Mouse (Mus musculus): ENCODE data around the gene Gm48551.

Gene Gm48551

GRCm38 (mm10) chr10:81419111-81419928 is 35.1 kb downstream of the Gm48551 start:
- DNase-seq = peak; percentile 4

GRCm38 (mm10) chr10:81420191-81420767 is 36.0 kb downstream of the Gm48551 start:
- peak; percentile 8 for DNase-seq

- no peak for DNase-seq
Measured at GRCm38 (mm10) chr10:81421041-81421796, 37.0 kb downstream of the Gm48551 start.

- DNase-seq = no peak
Measured at GRCm38 (mm10) chr10:81421797-81422100, 37.5 kb downstream of the Gm48551 start.

DNA sequence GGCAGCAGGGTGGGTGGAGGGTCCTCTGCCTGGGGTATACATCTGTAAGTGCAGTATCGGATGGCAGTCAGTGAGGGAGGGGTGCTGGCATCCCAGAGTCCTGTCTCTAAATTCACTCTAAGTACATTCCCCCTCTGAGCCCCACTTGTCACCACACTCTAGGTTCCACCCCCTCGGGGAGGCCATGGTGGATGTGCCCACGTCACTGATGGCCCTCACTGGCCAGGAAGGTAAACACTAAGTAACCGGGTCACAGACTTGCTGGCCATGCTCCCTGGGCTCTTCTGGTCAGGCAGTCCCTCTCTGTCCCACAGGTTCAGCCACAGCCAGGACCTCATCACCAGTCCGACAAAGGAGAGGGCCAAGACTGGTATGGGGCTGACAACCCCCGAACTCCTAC is 37.9 kb downstream of the Gm48551 start:
- peak; percentile 4 for DNase-seq

DNA sequence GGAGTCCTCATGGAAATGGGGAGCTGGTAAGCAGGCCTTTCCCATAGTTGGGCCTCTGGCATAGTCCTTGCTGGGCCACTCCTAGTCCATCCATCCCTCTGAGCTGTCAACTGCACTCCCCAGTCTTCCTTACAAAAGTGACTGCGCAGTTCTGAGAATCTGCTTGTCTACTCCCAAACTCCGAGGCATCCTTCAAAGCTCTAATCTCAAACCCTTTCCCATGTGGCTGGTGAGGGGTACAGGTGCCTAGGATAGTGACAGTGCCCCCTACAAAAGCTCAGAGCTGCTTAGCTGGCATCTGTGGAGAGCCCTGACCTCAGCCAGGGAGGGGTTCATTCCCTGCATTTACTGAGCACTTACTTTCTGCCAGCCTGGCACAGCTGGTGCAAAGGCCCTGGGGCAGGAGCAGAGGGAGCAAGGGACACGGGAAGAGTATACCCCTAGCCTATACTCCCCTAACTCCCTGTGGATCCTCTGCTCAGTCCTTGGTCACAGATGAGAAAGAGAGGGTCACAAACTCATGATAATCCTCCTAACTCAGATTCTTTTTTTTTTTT is 38.5 kb downstream of the Gm48551 start:
- no peak for DNase-seq

GRCm38 (mm10) chr10:81423476-81424245 is 39.4 kb downstream of the Gm48551 start:
- DNase-seq = no peak

DNA sequence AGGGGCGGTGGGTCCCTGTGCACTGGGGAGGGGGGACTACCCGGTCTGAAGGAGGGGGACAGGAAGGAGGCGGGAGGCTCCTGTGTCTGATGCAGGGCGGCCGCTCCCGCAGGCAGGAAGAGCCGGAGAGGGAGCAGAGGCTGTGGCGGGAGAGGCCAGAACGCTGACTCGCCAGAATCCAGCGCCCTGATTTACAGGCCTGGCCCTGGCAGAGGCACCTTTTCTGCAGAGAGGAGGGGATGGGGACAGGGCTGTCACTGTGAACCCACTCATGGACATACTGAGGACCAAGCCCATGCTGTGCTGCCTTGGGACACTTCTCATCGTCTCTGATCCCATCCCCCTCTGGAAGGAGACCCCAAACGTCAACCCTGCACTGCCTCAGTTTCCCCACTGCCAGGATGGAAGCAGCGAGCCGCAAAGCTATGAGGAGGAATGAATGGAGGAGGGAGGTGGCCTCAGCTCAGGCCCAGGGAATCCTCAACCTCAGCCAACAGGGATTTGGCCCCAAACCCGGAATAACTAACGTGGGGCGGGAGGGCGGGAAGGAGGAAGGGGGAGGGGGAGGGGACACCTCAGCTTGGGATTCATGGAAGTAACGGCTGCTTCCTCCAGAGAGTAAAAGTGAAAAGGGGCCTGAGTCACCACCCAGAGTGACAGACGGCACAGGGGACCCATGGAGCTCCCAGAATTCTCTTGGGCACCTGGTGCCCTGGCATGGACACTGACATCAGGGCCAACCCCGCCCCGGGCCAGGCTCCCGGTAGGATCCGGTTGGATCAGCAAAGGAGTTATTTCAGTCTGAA is 40.2 kb downstream of the Gm48551 start:
- peak; percentile 36 for DNase-seq

DNA sequence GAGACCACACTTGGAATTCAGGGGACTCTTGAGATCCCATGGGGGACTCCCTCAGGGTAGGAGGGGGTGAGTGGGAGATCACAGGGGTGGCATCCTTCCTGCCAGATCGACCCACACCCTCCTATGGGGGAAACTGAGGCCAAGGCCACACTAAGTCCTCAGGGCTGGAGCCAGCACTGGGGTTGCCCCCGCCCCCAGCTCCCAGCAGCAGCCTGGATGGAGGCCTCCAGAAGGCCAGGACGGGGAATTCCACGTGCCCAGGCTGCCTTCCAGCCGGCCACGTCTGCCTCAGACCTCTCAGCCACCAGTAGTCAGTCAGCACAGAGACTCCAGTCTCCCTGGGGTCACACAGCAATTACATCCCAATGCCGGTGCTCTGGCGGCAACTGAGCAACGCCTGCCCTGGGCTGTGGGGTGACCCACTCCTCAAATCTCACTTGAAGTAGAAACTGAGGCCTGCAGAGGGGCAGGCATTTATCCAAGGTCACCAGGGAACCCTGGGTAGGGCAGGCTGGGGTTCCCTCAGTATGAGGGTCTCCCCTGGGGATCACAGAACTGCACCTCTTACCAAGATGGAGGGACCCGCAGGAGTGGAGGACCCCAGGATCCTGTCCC is 41.1 kb downstream of the Gm48551 start:
- DNase-seq = peak; percentile 28

DNA sequence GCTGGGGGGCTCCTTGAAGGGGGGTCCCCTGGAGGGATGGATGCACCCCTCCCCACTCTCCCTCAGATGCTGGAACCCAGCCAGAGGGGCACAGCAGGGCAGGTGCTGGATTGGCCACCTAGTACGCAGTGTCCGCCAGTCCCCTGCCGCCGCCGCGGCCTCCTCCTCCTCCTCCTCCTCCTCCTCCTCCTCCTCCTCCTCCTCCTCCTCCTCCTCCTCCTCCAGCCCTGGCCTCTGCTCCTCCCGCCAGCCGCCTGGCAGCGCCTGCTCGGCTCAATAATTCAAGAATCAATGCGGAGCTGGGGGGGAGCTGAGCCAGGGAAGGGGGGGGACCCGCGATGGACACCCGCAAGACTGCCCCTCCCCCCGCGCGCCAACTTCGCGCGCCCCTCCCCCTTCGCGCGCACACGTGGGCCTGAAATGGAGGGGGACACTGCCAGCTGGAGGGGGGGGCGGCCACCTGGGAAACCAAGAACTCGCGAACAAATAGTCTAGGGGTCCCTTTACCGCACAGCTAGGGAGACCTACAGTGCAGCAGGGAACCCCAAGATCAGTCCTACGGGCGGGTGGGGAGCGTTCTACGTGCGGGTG is 41.9 kb downstream of the Gm48551 start:
- DNase-seq = peak; percentile 49

- peak; percentile 67 for DNase-seq
Measured at GRCm38 (mm10) chr10:81426897-81427296, 42.6 kb downstream of the Gm48551 start.

DNA sequence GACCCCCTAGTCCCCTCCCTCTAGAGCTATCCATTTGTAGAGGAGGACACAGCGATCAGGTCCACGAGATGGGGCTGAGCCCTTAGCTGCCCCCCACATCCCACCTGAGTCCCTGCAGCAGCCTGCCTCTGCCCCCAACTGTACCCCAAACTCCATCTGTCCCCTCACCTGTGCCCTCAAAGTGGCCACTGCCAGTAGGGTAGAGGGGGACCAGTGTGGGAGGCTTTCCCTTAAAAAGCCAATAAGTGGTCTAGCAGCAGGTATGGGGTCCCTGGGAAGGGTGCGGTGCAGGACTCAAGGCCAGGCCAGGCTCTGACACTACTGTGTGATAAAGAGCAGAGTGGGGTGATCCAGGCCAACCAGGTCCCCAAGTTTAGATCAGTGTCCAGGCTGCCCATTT is 43.1 kb downstream of the Gm48551 start:
- no peak for DNase-seq

GRCm38 (mm10) chr10:81427804-81428506 is 43.7 kb downstream of the Gm48551 start:
- DNase-seq = peak; percentile 6

DNA sequence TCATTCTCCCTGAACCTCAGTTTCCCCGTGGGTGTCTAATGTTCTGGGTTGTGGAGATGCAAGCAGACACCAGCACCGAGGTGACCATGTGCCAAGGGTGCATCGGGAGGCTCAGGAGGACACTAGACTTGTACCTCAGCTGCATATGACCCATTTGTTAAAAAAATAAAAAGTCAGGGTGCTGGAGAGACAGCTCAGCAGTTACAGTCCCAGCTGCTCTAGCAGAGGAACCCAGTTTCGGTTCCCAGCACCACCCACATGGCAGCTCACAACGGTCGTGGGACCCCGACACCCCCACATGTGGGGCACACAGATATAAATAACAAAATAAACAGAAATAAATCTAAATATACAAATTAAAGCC is 44.2 kb downstream of the Gm48551 start:
- no peak for DNase-seq

DNA sequence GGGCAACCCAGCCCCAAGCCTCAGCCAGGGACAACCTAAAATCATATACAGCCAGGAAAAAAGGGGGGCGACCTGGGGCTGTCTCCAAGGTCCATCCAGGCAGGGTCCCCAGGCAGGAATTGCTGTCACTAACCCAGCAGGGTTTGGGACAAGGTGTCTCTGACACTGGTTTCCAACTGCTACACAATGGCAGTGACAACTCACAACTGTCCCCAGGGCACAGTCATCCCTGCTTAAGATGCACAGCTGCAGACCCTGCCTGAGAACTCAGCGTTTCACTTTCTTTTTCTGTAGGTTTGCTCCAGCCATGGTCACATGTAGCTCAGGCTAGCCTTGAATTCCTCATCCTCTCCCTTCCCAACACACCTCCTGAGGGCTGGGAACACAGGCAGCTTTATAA is 44.8 kb downstream of the Gm48551 start:
- peak; percentile 8 for DNase-seq

DNA sequence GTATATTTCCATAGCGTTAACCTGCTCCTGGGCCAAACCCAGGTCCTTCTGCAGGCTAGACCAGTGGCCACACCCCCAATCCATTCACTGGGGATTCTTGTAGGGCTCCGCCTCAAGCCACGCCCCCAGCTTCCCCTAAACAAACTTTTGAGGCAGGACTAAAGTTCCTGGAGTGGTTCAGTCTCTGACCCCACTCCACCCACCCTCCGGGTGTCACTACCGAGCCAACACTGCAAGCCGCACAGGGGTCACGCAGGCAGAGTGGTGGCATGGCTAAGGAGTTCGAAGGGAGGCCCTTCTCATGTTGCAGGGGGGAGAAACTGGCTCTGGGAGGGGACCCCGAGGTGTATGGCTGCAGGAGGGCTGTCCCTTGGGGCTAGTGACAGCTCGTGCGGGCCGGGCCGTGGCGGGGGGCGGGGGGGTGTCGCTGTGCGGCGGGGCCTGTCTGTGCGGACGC is 45.4 kb downstream of the Gm48551 start:
- peak; percentile 66 for DNase-seq

DNA sequence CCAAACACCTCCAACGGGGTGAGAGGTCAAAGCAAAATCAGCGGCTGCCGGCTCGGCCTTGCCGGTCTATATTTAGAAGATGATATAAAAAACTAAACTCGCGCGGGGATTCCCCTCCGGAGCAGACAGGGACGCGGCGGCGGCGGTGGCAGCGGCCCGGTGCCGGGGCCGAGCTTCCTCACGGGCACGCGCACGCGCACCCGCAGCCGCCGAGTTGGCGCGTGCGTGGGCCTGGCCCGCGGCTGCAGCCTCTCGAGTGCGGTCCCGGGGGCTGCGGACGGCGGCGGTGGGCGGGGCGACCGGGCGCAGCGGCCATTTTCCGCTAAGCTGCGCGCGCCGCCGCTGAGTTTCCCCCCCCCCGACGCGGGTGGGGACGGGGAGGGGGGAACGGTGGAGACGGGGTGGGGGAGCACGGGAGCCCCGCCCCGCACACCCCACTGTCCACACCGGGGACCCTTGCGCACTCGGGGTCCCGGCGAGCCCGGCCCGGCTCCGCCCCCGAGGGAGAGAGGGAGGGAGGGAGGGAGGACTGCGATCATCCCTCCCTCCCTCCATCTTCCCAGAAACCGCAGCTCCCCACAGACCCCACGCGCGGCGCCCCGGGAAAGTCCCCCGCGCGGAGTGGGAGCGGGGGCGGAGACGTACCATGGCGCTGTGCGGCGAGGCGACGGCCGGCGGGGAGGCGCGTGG is 46.0 kb downstream of the Gm48551 start:
- peak; percentile 86 for DNase-seq

DNA sequence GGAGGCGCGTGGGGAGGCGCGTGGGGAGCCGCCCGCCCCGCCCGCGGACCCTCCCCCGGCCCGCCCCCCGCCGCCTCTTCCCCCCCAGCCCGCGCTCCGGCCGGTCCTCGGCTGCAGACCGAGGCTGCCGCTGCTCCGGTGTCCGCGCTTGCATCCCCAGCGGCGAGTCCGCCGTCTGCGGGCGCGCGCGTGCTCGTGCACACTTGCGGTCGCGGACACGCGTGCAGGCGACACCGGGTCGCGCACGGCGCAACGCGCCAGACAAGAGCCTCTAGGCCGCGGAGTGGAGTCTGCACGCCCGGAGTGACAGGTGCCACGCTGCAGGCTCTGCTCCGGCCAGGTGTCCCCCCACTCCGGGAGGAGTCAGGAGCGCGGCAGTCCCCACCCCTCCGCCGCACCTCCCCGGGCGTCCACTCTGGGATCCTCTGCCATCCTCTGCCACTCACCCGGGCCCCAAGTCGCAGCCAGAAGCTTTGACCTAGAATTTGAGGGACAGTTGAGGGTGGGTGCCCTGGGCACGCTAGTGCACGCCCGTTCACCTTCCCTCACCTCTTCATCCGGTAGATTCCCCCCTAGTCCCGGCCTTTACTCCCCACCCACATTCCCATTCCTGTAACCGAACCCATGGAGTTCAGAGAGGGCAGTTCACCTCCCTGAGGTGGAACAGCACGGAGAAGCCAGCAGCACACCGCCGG is 46.7 kb downstream of the Gm48551 start:
- DNase-seq = peak; percentile 74

DNA sequence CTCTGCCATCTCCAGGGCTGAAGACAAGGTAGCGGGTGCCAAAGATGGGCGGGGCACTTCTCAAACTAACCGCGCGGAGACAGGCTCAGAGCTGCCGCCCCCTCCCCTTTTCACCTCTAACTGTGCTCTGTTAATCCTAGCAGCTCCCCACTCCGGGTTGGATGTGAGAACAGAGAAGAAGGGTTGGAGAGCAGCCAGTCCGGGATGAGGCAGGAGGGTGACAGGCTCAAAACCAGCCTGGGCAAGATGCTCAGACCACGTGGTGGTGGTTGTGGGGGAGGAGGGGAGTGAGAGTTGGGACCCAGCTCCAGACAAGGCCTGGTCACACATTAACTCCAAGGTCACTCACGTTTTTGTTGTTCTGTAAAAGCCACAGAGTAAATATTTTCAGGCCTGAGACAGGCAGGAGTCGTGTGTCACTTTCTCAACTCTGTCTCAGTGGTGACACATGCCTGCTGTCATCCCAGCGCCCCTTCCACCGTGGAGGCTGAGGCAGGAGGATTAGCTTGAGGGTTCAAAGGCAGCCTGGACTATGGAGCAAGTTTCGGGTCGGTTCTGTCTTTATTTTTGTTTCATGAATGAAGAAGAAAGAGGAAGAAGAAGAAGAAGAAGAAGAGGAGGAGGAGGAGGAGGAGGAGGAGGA is 47.4 kb downstream of the Gm48551 start:
- DNase-seq = peak; percentile 46

Data from right cerebral cortex, postnatal 14 days (tissue).